Mouse (Mus musculus) spleen, postnatal 4 days (tissue): Measurements from ENCODE around the gene Ebp.
A peak's percentile ranks its signal among the peaks of the same experiment; 100 is the strongest.

Source experiments
- DNase-seq, 2 experiments: peaks; one replicate each; pipeline ENCODE4 v3.0.0; 2022; ENCODE audit warnings: low spot score in 2 of 2

Ebp gene

GRCm38 (mm10) chrX:8193419-8193723 lies at the start of gene Ebp:
Gene Ebp, minus strand, starts transcription at chrX:8193512.
- no peak for DNase-seq

GRCm38 (mm10) chrX:8238804-8239395 lies 45.6 kb upstream of the Ebp start:
- DNase-seq: no peak

DNA sequence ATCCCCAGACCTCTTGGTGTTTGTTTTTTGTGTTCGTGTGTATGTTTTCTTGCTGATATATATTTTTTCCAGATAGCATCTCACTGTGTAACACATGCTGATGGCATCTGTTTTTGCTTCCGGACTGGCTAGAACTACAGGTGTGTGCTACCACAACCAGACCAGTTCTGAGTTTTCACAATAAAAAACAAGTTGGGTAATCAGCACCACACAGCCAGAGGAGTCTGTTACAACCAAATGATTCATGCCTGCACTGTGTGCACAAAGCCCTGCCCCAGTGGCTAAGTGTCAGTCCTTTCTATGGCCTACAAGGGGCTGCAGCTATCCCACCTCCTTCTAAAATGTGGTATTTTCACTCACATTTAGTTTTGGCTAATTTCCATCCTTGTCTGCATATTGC lies 43.4 kb upstream of the Ebp start:
- DNase-seq: no peak

- no peak for DNase-seq
Measured at GRCm38 (mm10) chrX:8233602-8234001, 40.3 kb upstream of the Ebp start.

GRCm38 (mm10) chrX:8230272-8230671 lies 37.0 kb upstream of the Ebp start:
- peak in 1 of 2 experiments; percentile 22 for DNase-seq

DNA sequence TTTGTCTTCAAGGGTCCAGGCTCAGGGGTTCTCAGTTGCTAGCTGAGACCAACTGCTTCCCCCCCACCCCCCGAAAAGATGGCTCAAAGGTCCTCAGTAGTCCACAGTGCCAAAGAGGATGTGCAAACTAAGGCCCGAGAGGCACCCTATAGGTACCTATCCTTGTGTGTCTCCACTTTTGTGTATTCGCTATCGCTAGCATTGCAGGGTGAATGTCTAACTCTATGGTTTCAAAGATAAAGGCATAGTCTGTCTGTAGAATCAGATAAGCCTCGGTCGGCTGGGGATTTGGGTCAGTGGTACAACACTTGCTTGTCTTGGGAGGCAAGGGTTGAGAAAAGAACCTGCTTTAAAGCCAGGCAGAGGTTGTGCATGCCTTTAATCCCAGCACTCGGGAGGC lies 30.2 kb upstream of the Ebp start:
- no peak for DNase-seq

DNA sequence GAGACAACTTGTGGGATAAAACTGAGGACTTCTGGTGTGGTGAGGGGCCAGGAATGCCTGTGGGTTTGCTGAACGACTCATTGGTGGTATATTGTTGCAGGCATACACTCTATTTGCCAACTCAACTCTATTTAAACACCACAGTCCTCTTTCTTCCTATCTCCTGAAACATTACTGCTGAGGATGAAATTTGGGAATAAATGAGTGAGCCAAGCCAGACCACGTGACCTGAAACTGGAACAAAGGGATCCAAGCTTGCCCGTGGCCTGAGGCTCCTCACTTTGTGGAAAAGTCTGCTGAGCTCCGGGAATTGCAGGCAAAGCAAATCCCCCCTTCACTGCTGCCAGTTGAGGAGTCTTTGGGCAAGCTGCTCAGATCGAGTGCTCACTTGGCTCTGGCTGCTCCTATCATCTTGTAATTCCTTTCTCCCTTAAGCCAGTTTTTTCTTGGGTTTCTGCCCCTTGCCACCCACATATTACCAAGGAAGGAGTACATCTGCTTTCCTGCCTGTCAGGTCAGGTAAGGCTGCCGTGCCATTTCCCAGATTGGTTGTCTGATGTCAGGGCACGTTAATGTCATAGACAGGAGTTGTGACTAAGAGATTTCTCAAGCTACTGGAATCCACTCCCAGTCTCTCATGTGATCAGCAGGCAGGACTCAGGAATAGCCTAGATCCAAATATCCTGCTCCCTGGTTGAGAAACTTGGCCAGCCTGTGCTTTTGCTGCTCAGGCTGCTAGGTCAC lies 29.5 kb upstream of the Ebp start:
- no peak for DNase-seq

- DNase-seq: no peak
Measured at GRCm38 (mm10) chrX:8222296-8222677, 29.0 kb upstream of the Ebp start.

- DNase-seq: no peak
Measured at GRCm38 (mm10) chrX:8219651-8220050, 26.3 kb upstream of the Ebp start.

GRCm38 (mm10) chrX:8218114-8218513 lies 24.8 kb upstream of the Ebp start:
- DNase-seq: no peak

- no peak for DNase-seq
Measured at GRCm38 (mm10) chrX:8217383-8217782, 24.1 kb upstream of the Ebp start.

DNA sequence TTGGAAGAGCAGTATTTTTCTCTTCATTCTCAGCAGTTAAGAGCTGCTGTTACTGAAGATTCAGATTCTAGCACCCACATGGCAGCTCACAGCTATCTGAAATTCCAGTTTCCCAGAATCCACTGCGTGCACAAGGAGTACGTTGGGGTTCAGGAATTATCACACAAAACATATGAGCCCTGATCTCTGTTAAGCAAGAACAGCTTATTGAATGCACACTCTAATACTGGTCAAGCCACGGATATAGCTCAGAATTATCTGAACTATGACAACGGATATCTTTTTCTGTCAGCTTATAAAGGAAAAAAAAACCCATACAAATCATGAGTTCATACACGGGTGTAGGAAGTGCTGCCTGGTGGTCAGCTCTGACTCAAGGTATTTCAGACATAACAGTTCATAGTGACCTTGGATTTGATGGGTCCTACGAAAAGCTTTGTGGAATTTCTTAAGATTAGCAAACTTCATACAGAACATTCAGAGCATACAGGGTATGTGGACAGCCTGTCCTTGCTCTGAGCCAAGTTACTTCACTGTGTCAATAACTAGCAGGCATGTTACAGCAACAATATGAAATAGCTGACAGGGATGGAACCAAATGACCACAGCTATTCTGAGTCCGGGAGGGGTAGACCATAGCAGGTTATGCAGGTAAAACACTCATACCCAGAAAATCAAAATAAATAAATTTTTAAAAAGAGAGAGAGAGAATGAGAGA lies 18.3 kb upstream of the Ebp start:
- no peak for DNase-seq

DNA sequence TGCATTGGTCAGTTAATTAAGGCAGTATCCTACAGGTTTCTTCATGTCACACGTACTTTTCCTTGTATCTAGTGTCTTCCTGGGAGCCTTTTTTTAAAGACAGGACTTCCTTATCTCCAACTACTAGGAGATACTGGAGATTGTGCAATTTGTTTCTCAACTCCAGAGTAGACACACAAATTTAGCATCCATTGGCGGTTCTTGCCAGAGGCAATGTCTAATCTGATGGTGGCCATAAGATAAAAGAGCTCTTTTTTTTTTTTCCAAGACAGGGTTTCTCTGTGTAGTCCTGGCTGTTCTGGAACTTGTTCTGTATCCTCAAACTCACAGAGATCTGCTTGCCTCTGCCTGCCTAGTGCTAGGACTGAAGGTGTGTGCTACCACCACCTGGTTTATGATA lies 16.4 kb upstream of the Ebp start:
- DNase-seq: no peak

GRCm38 (mm10) chrX:8207224-8207623 lies 13.9 kb upstream of the Ebp start:
- DNase-seq: no peak

DNA sequence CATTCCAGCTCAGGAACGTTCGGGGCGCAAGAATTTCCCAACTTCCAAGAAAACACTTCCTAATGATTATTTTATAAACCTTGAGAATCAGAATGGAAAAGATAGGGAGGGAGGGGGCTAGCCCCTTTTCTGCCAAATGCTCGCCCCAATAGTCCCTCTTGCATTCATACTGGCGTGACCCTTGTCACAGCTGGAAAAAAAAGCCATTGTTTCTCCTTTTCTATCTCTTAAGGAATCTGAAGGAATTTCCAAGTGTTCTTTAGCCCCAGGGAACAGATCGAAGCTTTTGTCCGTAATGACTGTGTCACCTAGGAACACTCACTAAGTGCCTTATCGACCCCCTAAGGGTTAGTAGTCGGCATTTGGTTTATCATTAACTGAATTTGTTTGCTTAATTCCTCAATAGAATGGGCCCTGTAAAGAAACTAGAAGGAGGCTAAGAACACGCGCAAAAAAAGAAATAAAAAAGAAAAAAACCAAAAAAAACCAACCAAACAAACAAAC lies 13.4 kb upstream of the Ebp start:
- DNase-seq: no peak

DNA sequence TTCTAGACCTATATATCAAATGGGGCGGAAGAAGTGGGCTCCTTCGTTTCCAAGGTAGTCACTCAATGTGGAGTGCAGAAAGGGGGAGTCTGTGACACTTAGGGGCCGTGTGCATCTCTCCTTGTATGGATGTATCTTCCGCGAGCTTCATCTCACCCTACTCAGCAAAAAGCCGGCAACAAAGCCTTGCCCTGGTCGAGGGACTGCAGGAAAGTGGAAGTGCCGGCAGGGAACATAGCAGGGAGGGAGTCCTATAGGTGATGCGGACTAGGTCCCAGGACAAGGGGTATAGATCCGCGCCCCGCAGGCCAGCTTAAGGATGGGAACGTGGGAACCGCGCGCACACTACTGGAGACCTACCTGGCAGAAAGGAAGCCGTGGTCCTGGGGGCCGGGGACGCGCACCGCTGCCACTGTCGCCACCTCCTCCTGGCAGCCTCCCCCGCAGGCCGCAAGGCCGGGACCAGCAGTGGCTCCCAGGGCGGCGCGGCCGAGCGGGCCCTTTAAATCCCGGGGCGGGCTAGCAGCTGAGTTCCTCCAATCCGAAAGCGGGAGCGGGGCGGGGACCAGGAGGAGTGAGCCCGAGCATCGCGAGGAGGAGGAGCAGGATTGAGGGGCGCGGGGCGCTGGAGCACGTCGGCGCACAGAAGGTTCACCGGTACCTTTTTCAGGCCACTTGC lies 12.8 kb upstream of the Ebp start, which contains the start of gene Porcn:
TSS of gene Porcn (minus strand) at position 511 of the 679 bp plus-strand sequence.
- DNase-seq: peak; percentile 58 to 80

- no peak for DNase-seq
Measured at GRCm38 (mm10) chrX:8205551-8205950, 12.2 kb upstream of the Ebp start.

GRCm38 (mm10) chrX:8205088-8205487 lies 11.8 kb upstream of the Ebp start:
- no peak for DNase-seq

DNA sequence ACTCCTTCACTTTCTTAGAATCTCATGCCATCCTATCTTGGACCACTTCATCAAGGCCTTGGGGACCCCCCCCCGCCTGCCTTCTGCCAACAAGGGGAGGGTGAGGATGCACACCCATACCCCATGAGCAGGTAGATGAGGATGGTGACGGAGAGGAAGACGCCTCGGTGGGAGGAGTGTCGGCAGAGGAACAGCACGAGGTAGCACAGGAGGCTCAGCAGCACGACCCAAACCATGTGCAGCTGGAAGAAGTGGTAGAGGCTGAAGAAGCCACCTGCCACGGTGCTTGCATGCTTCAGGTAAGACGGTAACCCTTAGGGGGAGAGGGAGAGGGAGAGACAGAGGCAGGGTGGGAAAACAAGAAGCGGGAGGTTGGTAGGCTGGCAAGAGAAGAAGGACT lies 10.8 kb upstream of the Ebp start:
- no peak for DNase-seq

DNA sequence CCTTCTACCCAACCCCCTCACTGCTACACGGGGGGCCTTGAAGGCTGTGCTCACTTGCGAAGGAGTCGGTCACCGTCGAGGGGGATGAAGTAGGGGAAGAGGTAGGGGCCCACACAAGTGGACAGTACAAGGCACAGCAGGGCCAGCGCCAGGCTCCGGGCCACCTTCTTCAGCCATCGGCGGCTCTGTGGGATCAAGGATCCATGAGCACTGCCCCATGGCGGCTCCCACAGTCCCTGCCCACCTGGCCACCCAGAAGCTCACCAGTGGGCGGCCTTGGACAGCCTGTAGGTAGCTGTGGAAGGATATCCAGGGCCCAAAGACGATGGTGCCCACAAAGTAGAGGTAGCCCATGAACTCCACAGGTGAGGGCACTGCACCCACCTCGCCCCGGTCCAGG lies 9.8 kb upstream of the Ebp start:
- no peak for DNase-seq

DNA sequence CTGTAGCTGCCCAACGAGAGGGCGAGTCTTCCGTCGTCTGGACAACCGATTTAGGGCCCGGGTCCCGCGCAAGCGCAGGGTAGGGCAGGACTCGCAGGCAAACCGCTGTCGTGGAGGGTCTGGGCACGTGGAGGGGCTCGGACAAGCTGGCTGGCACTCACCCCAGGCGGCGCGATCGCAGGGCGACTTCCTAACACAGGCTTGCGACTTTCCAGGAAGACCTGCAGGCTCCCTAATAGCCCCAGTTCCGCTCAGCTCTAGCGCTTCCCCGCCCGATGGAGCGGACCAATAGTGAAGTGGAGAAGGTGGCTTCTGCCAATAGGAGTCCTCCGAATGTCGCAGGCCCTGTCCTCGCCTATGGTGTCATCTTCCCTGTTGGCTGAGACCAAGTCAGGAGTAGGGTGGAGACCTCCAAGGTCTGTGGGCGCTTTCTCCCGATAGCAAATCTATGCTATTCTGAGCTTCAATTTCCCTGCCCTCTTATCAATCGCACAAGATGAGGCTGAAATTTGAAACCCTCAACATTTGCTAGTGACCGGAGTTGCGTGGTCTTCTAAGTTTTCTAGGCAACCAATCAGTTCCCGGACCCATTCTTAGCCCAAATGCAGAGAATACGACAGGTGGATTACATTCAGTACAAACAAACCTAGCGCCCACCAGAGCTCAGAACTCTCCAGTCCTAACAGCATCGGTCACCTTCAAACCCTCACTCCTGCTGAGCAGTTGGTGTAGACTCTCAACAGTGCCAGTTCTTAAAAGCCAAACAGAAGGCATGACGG lies 483 bp downstream of the Ebp start:
- peak; percentile 79 to 86 for DNase-seq
